Mouse (Mus musculus) spleen, postnatal 14 days (tissue): ENCODE results near the gene Gpc5.

Experiments used
- DNase-seq, 2 experiments: peaks; one replicate each; pipeline ENCODE4 v3.0.0; 2021 to 2022; ENCODE audit warnings: low spot score in 2 of 2

Gpc5 gene

DNA sequence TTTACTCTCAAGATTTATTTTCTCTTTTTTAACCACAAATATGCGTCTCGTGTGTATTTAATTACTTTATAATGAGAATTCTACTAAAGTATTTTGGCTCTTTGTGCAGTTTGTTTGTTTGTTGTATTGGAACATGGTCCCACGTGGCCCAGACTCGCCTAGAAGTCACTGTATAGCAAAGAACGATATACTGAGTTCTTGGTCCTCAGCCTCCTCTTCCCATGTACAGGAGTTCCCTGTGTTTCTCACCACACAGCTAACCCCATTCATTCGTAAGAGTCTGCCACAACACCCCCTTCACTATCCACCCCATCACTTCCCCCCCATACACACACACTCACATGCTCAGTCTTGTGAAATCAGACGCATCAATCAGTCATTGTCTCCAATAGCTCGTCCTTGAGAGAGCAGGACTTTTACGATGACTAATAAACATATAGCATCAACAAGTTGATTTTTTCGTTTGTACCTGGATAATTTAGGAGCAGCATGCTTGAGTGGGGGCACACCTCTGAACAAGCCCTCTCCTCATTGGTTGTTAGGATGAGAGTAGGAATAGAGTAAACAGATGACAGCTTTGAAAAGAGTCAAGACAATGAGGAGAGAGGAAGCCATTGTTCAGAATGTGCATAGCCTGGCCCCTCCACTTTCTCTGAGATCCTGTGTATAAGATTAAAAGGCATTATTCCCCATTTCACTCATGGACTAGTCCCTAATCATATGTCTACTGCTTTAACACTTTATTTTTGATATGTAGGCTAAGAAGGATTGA lies 740.0 kb downstream of the Gpc5 start:
- no peak for DNase-seq

GRCm38 (mm10) chr14:115843783-115844182 lies 751.8 kb downstream of the Gpc5 start:
- no peak for DNase-seq

GRCm38 (mm10) chr14:115844773-115845427 lies 752.9 kb downstream of the Gpc5 start:
- DNase-seq, result no peak

DNA sequence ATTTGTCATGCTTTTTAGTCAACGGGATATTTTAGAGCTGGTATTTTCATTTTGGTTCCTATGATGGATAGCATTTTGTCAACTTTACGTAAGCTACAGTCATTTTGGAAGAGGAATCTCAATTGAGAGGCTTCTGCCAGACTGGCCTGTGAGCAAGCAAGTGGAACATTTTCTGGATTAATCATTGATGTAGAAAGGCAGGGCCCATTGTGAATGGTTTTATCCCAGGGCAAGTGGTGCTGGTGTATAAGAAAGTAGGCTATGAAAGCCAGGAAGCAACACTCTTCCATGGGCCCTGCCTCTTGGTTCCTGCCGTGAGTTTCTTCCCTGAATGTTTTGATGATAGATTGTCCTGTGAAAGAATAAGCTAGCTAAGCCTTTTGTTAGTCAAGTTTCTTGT lies 777.1 kb downstream of the Gpc5 start:
- no peak for DNase-seq

DNA sequence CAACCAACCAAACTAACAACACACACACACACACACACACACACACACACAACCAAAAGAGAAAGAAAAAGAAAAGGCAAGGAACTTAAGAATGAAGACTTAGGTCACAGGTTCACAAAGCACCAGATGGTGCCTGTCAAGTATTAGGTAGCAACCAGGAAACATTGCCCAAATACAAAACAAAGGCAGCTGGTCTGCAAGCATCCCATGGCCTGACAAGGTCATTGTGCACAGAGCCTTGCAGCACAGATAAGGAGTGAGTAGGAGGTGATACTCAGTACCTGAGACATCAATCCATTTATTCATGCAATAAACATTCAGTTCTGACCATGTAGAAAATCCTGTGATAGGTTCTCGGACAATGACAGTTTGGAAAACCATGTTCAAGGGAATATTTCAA lies 884.0 kb downstream of the Gpc5 start:
- DNase-seq, result no peak

- DNase-seq, result no peak
Observed at GRCm38 (mm10) chr14:115979233-115979632, 887.2 kb downstream of the Gpc5 start.

- no peak for DNase-seq
Observed at GRCm38 (mm10) chr14:115990764-115991163, 898.7 kb downstream of the Gpc5 start.

- no peak for DNase-seq
Observed at GRCm38 (mm10) chr14:115993520-115994106, 901.6 kb downstream of the Gpc5 start.

- no peak for DNase-seq
Observed at GRCm38 (mm10) chr14:115998931-115999330, 906.9 kb downstream of the Gpc5 start.

DNA sequence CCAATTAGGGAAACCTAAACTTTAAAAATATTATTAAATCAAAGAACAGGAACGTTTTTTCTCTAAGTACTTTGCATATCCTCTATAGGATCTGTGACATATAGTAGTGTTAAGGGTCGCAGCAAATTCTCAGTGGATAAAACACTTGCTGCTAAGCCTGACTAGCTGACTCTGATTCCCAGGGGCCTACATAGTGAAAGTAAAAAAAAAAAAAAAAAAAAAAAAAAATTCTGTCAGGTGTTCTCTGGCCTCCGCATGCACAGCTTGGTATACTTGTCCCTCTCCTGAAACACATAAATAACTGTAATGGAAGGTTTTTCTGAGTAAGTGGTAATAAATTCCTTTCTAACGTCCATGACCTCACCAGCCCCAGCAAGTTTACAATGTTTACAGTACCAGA lies 995.0 kb downstream of the Gpc5 start:
- no peak for DNase-seq

- no peak for DNase-seq
Observed at GRCm38 (mm10) chr14:116127943-116128342, 1035.9 kb downstream of the Gpc5 start.

GRCm38 (mm10) chr14:116137330-116137729 lies 1045.3 kb downstream of the Gpc5 start:
- no peak for DNase-seq

- no peak for DNase-seq
Observed at GRCm38 (mm10) chr14:116137772-116138171, 1045.8 kb downstream of the Gpc5 start.

DNA sequence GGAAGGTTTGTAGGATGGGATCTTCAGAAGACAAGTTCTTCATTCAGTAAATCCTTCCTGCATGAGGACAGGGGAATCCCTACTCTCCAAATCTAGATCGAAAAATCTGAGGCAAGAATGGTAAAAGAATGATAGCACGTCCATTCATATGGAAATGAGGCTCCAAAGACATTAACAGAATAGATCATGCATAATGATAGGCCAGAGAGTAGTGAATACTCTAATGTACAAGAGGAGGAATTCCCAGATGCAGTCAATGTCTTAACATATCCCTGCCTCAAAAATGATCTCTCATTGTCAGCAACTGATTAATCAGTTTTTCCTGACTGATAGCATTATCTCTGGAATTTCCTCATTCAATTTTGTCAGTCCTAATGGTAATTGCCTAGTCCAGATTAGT lies 1070.6 kb downstream of the Gpc5 start:
- no peak for DNase-seq

GRCm38 (mm10) chr14:116167401-116167800 lies 1075.4 kb downstream of the Gpc5 start:
- DNase-seq, result no peak

DNA sequence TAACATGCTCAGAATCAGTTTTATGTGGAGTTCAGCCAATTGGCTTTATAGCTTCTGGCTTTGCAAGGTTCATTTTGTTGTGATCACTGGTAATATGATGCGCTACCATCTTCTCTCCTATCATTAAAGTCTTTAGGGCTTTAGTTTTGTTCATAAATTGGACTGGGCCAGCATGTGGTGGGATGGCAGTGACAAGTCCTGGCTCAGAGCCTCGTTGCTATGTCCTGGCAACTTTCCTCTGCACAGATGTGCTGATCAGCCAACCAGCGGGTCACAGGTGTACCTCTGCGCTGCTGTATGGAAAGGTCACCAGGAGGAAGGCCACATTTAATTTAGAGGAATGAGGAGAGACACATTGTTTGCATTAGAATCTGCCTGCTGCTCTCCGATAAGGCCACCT lies 1077.1 kb downstream of the Gpc5 start:
- DNase-seq, result no peak

GRCm38 (mm10) chr14:116186981-116187380 lies 1095.0 kb downstream of the Gpc5 start:
- no peak for DNase-seq

- DNase-seq, result no peak
Observed at GRCm38 (mm10) chr14:116206977-116207376, 1115.0 kb downstream of the Gpc5 start.

- DNase-seq, result no peak
Observed at GRCm38 (mm10) chr14:116208581-116208980, 1116.6 kb downstream of the Gpc5 start.

- DNase-seq, result no peak
Observed at GRCm38 (mm10) chr14:116209045-116209444, 1117.0 kb downstream of the Gpc5 start.

DNA sequence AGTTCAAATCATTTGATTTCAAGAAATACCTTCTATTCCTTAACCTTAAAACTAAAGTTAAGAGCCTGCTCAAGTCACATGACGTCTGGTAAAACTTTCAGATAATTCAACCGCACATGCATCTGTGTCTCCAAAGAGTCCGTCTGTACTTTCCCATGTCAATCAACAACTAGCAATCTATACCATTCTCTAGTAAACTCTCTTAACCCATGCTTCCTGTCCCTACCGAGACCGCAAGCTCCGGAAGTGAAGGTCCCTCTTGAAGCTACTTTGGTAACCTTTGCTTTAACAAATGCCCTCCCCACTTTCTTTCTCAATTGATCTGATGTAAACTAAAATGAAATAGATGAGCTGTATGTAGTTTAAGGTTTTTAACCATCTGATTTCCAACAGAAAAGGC lies 1118.3 kb downstream of the Gpc5 start:
- no peak for DNase-seq

GRCm38 (mm10) chr14:116212029-116212428 lies 1120.0 kb downstream of the Gpc5 start:
- DNase-seq, result no peak

DNA sequence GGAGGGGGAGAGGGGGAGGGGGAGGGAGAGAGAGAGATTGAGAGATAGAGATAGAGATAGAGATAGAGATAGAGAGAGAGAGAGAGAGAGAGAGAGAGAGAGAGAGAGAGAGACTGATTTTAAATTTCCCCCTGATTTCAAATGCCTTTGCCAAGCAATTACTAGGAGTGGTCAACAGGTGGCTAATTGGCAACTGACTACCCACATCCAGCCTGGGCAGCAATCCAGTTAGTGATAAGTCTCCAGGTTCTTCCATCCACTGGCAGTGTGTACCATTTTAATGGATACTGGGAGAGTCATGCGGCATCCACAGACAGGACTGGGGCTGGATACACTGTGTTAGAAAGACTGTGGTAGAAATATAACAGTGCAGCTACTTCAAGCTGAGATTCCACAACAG lies 1166.1 kb downstream of the Gpc5 start:
- DNase-seq, result no peak
